Mouse (Mus musculus) fibroblast of lung, adult 2 months (primary cell): ENCODE results near the gene Fgd6.

Source experiments
- DNase-seq: peaks from one replicate; pipeline ENCODE4 v3.0.0-alpha.2; 2011; ENCODE audit warnings: low read depth

Gene Fgd6

DNA sequence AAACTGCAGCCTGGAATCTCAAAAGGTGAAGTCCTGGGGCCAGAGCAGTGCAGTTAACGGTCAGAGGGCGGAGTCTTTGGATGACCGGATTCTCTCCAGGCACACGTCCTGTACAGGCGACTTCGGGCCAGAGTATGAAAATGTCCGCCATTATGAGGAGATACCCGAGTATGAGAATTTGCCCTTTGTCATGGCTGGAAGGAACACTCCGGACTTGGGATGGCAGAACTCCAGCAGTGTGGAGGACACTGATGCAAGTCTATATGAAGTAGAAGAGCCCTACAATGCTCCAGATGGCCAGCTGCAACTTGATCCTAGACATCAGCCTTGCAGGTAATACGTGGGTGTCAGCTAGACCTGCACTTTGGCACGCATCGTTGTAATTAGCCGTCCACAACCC, 9.5 kb downstream of the Fgd6 start:
- no peak for DNase-seq

DNA sequence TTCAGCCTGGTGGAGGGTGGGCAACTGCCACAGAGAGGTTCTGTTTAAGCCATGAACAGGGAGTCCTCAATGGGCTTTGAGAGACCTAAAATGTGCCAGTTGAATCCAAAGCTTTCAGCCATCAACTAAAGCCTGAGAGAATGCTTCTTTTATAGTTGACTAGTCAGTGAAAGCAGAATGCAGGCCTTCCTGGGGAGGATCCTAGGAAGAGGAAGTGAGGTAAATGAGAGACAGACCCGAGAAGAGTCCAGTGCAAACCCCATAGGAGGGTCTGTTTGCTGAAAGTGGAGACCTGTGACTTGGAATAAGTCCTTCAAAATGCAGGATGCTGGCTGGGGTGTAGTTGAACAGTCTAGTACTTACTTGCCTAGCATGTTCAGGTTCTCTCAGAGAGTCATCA, 11.2 kb downstream of the Fgd6 start:
- no peak for DNase-seq

DNA sequence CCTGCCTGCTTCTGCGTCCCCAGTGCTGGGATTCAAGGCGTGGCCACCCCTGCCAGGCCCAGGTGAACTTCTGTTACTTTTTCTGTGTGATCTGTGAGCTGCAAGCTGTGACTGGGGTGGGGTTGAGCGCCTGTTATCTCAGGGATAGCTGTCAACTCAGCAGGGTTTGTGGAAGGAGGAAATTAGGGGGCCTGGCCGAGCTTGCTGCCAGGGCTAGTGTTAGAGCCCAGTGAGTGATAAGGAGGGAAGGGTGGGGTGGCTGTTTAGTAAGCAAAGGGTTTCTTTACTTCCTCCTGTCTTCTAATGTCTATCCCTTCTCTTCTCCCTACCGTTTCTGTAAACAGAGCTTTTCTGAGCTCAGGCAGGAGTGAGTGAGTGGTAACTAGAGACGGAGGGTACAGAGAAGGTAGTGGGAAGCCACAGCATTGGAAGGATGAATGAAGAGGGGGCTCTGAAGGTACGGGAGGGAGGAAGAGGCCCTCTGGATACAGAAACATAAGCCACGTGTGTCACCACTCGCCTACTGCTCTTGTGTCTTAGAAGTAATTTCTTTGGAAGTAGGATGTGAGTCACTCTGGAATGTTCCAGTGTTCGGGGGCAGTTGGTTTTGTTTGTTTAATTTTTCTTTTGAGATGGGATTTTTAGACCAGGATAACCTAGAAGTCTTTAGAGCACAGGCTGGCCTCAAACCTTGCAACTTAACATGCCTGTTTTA, 12.2 kb downstream of the Fgd6 start:
- DNase-seq, result no peak

DNA sequence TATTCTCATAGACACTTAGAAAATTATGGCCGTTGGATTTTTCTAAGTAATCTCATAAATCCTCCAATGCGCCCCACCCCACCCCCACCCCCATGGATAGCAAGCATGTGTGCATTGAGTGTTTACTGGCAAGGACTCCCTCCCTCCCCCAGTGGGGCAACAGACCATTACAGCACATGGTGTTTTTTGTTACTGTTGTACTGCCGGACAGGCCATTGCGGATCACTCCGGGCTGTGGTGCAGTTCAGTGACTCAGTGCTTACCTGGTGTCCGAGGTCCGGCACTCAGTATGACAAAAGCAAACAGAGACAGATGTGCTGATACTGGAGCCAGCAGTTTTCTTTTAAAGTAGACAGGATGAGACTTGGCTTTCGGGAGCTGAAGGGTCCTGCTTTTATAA, 13.3 kb downstream of the Fgd6 start:
- no peak for DNase-seq

DNA sequence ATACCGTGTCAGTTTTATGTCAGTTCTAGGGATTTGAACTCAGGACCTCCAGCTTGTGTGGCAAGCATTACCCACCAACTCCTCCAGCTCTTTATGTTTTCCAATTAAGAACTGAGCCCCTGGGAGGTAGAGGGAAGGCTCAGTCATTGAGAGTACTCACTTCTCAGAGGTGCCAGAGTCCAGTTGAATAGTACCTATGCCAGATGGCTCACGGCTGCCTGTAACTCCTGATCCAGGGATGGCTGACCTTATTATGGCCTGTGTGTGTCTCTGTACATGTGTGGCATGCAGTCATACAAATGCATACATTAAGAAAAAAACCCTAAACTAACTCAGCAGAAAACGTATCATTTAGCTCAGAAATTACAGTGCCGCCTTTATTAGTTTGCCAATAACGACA, 14.9 kb downstream of the Fgd6 start:
- no peak for DNase-seq

DNA sequence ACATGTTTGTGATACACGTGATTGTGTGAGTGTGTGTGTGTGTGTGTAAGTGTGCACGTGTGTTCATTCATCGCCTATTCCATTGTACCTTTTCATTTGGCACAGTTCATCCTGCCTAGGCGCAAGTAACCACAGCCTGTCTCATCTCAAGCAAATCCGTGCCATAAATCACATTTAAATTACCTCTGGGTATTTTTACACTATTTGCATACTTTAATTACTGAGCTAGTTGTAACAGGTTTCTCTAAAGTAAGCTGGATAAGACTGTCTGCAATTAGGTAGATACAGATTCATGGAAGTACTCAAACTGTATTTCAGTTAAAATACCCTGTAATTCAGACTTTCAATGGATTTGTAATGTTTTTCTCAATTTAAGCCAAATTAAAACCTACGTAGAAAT, 20.7 kb downstream of the Fgd6 start:
- DNase-seq, result no peak

DNA sequence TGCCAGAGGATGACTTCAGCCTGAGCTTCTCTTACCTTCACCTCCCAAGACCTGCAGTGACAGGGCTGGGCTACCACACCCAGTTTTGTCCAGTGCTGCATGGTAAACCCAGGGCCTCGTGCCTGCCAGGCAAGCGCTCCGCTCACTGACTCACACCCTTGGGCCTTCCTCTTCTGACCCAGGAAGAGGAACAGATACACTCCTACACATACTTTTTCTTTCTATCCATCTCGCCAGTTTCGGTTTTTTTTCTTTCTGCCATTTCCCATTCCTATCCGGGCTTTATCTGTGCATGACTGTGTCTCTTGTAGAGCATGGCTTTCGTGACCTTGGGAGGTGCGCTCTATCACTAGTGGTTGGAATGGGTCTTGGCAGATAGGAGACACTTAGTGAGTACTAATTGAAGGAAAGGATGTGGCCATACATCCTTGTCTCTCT, 23.8 kb downstream of the Fgd6 start:
- DNase-seq, result no peak

DNA sequence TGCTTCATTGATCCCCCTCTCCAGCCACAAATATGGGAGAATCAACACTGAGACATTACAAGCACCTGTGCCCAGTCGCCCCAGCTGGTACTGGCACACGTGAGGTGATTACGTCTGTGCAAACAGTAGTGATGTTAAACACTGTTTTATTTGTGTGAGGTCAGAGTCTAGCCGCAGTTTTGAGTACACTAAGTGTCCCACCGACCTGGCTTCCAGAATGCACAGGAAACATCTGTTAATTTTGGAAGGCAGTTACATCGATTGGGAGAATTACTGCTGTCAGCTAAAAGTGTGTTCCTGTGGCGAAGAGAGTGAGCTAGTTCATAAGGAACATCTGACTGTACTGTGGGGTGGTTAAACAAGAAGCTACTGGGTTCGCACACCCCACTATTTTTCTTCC, 24.4 kb downstream of the Fgd6 start:
- no peak for DNase-seq

DNA sequence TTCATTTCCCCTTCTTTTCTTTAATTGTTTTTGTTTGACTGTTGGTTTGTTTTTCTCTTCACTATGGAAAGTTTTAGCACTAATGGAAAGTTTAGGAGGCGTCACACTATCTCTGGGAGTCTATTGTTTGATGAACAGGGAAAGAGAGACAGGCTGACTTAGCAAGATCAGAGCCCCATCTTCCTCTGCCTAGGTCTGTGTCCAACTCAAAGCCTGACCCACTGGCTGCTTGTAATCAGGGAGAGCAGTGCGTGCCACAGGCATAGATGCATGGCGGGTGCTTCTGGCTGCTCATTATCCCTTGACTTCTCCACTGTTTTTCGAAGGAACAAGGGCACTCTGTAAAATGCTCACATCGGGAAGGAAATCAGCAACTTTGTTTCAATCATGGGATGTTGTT, 26.6 kb downstream of the Fgd6 start:
- DNase-seq, result no peak

DNA sequence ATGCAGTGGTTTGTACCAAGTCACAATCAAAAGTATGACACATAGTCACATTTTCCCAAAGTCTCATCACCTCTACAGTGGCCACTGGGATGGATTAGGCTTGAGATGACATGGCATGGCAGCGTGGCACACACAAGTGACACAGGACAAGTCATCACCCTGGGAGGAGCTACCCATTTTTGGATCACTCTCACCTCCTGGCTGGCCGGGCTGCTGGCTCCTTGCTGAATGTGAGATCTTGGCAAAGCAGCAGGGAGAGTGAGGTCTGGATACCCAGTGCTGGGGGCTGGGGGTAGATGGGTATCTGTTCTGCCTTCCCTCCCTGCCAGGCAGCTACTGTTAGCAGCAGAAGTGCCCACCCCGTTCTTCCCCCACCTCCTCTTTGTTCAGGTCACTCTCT, 31.1 kb downstream of the Fgd6 start:
- DNase-seq, result no peak

DNA sequence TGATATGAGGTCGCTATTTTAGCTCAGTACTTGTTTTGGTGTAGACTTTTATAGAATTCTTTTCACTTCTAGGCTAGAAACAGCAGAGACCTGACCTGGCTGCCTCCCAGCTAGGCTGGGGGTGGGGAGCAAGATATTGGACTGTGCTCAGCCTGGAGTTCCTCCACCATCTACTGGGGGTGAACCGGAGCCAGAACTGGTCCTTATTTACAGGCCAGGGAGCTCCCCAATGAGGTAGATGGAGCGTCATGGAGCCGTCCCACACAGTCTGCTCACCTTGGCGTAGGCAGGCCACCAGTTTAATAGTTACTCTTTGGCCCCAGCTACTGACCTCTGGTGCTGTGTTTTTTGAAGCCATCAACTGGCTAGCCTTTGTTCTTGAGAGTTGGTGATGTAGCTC, 32.9 kb downstream of the Fgd6 start:
- DNase-seq, result no peak

DNA sequence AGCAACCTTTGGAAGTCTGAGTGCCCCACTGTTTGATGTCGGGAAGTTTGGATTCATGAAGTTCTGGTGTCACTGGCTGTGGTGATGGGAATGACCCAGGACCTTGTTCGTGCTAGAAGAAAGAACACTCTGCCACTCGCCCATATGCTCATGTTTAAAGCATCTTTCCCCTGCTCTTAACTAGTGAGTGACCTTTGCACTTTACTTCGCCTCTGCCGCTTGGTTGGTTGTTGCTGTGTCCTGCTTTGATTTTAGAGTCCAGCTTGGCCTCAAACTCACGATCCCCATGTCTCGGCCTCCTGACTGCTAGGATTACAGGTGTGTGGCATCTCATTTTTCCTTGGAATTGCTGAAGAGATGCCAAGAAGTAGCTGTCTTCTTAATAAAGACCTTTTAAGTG, 35.8 kb downstream of the Fgd6 start:
- DNase-seq, result no peak

DNA sequence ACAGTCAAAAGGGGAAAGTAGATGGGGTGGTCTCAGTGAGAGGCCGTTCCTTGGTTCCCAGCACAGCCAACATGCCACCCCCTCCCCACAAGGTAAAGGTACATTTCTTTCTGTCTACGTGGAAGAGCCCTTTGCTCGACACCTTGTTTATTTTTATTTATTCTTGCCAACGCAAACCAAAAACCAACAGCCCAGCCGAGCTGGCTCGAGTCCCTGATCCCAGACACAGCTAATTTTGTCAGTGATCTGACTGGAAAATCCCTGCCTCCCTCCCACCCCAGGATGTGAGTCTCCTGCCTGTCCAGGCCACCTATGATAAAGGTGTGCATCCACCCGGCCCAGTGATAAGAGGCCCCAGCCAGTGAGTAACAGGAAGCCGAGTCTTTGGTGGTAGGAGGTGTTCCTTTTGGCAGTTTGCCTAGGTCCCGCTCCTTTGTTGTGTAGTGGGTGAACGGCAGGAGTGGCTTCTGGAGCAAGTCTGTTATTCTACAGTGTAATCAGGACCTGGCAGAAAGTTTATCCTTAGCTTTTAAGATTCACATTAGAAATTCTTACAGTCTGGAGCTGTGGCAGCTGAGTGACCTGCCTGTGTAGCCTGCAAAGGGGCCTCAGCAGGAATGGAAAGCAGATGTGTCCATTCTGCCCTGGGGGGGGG, 36.6 kb downstream of the Fgd6 start:
- no peak for DNase-seq

DNA sequence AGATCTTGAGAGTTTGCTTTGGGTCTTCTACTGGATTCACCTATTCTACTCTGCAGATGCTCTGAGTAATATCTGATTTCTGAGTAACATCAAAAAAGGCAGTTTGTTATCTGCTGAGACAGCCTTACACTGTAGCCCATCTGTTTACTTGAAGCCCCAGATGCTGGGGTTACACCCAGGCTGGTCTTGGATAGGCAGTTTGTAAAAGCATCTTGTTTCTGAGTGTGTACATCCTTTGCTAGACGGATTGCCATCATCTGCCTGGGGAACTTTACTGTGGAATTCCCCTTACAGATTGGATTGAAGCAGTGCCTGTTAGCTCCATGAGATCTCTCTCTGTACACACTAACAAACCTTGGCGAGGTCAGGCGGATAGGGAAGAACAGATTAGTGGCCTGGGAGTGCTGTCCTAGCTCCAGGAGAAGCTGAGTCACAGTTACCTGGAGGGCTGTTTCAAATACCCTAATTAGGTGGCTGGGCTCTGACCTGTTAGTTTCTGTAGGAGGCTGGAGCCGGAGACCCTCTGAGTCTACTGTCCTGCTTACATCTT, 37.2 kb downstream of the Fgd6 start:
- DNase-seq, result no peak

DNA sequence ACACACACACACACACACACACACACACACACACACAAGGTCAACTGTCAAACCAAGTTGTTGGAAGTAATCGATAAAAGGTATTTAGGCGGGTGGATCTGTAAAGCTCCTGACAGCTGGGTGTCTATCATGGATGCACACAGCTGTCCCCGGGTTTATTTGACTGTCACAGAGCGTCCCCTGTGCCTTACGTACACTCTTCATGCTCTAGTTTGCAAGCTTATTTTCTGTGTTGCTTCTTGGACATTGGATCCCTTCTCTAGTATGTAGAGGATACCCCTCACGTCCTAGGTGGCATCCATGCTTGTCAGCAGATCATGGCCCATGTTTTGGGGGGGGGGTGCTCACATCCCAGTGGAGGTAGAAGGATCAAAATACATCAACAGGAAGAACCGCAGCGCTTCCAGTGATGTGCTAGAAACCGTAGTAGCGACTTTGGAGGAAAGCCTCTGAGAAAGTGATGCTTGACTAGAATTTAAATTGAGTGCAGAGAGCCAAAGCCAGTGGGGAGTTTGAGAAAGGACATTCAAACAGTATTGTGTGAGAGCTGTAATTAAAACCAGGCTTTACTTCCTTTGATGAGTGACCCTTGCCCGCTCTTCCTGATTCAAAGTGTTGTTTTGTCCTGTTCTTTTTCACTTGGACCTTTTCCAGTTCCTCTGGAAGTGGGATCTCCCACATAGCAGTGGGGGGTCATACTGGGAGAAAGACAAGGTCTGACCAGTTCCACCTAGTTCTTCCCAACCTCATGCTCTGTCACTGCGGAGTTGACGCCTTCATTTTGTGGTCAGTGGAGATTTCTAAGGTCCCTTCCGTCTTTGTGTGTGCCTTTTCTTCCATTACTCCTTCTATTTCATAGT, 41.4 kb downstream of the Fgd6 start:
- DNase-seq, result no peak

DNA sequence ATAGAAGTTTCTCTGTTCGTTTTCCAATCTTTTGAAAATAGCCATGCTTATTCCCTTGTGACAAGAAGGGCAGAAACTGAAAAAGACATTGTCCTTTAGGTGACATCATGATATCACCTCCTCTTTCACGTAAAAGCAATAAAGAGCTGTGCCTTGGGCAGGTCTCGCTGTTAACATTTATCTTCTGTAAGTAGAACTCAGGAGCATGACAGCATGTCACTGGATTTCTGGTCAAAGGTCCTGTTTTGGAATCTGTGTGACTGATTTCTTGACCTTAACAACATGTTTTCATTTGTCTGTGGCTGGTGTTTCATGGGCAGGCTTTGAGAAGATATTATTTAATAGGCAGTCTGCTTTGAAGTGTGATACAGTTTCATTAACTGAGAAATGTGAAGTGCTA, 44.9 kb downstream of the Fgd6 start:
- no peak for DNase-seq

DNA sequence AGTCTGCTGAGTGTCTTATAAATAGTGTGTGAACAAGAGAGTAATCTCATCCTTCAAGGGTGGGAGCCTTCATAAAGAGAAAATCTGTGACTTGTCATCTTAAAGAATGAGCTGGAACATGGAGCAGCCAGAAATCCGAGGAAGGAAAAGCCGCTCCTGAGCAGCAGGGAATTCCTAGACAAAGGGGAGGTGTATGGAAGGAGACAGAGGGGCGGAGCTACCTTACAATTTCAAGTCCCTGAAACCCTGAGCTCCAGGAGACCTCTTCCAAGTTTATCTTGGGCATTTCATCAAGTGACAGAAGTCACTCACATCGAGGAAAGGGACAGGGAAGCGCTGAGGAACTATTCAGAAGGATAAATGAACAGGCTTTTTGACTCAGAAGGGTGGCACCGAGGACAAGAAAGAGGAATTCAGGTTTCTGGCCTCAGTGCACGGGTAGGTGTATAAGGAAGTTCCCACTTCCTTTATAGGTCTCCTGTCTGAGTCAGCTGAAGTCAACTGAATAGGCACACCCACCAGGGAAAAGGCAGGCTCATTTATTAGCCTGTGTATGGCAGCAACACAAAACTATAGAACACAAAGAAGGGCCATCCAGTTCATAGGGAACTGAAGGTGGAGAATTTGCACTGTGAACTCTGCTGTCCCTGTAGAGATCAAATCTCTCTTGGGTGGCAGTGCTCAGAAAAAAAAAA, 46.4 kb downstream of the Fgd6 start:
- no peak for DNase-seq

DNA sequence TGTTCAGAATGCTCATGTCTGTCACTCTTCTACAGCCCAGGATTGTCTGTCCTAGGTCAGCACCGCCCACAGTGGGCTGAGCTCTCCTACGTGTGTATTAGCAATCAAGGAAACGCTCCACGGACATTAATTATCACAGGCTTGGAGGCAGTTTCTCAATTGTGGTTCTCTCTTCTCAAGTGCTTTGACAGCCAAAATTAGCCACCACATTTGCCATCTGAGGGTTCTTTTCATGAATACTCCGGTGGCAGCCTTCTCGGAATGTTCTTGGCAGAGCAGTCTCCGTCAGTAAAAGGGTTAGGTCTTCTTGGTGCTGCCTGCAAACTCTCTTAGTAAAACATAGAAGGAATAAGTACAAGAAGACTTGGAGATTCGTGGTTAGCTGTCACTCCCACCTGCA, 50.5 kb downstream of the Fgd6 start:
- DNase-seq, result no peak

DNA sequence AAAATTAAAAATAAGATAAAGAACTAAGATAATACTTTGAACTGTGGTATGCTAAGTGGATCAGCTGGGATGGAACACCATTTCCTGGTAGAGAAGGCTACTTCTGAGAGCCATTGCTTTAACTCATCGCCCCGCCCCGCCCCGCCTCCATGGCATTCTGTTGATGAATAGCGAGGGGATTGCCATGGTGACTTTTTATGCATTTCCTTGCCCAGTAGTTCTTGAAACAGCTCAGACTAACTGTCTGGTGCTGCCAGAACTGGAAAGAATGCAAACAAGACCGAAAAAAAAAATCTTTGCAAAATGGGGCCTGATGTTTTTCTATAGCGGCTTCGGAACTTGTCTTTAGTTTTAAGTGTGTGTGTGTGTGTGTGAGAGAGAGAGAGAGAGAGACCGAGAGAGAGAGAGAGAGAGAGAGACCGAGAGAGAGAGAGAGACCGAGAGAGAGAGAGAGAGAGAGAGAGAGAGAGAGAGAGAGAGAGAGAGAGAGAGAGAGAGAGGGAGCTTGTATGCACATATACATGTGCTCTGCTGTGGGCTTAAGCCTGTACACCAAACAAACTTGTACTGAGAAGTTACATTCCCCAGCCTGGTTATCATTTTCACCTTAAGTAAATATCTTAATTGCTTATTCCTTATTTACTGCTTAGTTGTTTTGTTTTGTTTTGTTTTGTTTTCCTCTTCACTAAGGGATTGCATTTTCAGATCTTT, 51.7 kb downstream of the Fgd6 start:
- DNase-seq, result peak; percentile 19

DNA sequence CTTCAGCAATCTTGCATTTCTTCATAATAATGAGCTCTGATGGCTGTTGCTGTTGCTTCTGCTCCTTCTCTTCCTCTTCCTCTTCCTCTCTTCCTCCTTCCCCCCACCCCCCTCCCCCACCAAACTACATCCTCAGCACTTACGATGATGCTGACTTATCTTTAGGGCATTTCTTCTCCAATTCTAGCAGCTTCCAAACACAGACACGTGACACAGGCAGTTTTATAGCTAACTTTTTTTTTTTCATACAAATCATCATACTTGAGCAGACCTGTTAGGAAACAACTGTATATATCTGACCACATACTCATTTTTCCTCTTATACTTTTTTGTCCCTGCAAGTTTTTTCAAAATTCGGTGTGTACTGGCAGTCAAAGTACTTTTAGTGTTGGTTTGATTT, 54.2 kb downstream of the Fgd6 start:
- DNase-seq, result no peak

DNA sequence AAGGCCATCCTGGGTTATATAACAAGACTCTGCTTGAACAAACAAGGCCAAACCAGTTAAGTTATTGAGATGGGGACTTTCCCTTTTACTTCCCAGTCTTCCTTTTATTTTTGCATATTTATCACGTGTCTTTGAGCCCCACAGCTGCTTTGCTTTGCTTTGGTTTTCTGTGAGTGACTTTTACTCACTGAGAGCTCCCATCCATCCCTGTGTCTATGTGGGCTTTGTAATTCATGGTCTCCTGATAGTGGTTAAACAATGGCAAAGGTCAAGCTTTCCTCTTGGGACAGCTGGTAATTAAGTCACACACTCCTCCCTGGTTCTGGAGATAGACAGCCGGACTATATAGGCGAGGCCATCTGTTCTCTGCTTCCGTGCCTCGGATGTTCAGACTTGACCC, 57.7 kb downstream of the Fgd6 start:
- no peak for DNase-seq
